Mouse (Mus musculus) bone marrow macrophage, adult 2 months (primary cell): ENCODE measurements around the gene Rgp1.

Experiments
- CTCF ChIP-seq: IDR thresholded peaks from 2 replicates; pipeline ENCODE4 v1.5.1; 2012; ENCODE audit warnings: low read depth, mild to moderate bottlenecking, low read length, moderate library complexity
- POLR2A ChIP-seq: IDR thresholded peaks from 2 replicates; pipeline ENCODE4 v1.6.1; 2012; ENCODE audit warnings: mild to moderate bottlenecking, low read depth, low read length, borderline replicate concordance

DNA sequence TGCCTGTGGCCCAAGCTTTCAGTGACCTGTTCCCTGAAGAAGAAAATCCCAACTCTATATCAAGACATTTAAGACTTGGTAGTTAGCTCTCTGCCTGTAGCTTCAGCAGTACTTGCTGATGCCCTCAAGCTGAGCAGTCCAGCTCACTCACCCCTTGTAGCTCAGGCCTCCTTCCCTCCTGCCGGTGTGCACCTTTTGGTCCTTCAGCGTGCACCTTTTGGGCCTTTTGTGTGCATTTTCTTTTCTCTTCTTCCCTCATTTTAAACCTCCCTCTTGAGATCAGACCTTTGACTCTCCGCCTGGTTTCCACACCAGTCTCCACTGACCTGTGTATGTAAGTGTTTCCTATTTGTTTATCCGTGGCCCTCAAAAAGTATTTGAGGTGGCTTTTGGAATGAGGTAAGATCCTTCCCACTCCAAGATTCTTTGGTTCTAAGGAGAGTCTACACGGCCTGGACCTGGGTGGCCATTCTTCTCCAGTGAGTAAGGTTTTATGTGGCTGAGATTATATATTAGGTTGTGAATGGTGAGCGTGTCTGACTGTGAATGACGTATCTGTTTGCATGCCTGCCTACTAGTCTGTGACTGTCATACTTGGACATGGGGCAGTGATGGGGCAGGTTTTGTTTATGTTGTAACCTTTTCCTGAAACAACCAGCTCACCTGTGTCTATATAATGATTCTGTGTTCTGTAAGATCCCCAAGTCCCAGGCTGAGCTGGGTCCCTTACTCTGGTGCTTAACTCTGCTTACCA is 56.3 kb downstream of the Rgp1 start:
- TF ChIP-seq CTCF (no peak), POLR2A (no peak)
